Mouse (Mus musculus) T-cell, adult 2 months (primary cell): ENCODE results near the gene Dnajc9.

ENCODE experiments used
- DNase-seq: peaks from one replicate; pipeline ENCODE4 v3.0.0; 2022; ENCODE audit warnings: low spot score

The Dnajc9 gene

GRCm38 (mm10) chr14:20388441-20389129, at the start of gene Dnajc9:
TSS of gene Dnajc9 (minus strand) at chr14:20388910.
- peak; percentile 92 for DNase-seq

- no peak for DNase-seq
Observed at GRCm38 (mm10) chr14:20436976-20437375, 48.3 kb upstream of the Dnajc9 start.

- no peak for DNase-seq
Observed at GRCm38 (mm10) chr14:20432420-20432819, 43.7 kb upstream of the Dnajc9 start.

- no peak for DNase-seq
Observed at GRCm38 (mm10) chr14:20431726-20432125, 43.0 kb upstream of the Dnajc9 start.

- no peak for DNase-seq
Observed at GRCm38 (mm10) chr14:20429833-20430232, 41.1 kb upstream of the Dnajc9 start.

- no peak for DNase-seq
Observed at GRCm38 (mm10) chr14:20428593-20428992, 39.9 kb upstream of the Dnajc9 start.

- DNase-seq: no peak
Observed at GRCm38 (mm10) chr14:20423046-20423445, 34.3 kb upstream of the Dnajc9 start.

GRCm38 (mm10) chr14:20422257-20422656, 33.5 kb upstream of the Dnajc9 start:
- DNase-seq: no peak

GRCm38 (mm10) chr14:20400071-20400470, 11.4 kb upstream of the Dnajc9 start:
- no peak for DNase-seq

GRCm38 (mm10) chr14:20398864-20399263, 10.2 kb upstream of the Dnajc9 start:
- peak; percentile 32 for DNase-seq

GRCm38 (mm10) chr14:20397220-20397619, 8.5 kb upstream of the Dnajc9 start:
- DNase-seq: no peak

GRCm38 (mm10) chr14:20393205-20393913, 4.6 kb upstream of the Dnajc9 start, which contains the start of gene Mrps16:
TSS of gene Mrps16 (minus strand) at chr14:20393634.
- DNase-seq: peak; percentile 96

GRCm38 (mm10) chr14:20392326-20392725, 3.6 kb upstream of the Dnajc9 start:
- no peak for DNase-seq

GRCm38 (mm10) chr14:20389446-20390079, 853 bp upstream of the Dnajc9 start:
- no peak for DNase-seq

GRCm38 (mm10) chr14:20379753-20380430, 8.8 kb downstream of the Dnajc9 start:
- DNase-seq: peak; percentile 24

- no peak for DNase-seq
Observed at GRCm38 (mm10) chr14:20379087-20379640, 9.5 kb downstream of the Dnajc9 start.

GRCm38 (mm10) chr14:20378313-20379061, 10.2 kb downstream of the Dnajc9 start:
- DNase-seq: peak; percentile 72

GRCm38 (mm10) chr14:20377112-20377521, 11.6 kb downstream of the Dnajc9 start:
- no peak for DNase-seq

- no peak for DNase-seq
Observed at GRCm38 (mm10) chr14:20371854-20372253, 16.9 kb downstream of the Dnajc9 start.

- DNase-seq: no peak
Observed at GRCm38 (mm10) chr14:20370798-20371197, 17.9 kb downstream of the Dnajc9 start.

- DNase-seq: no peak
Observed at GRCm38 (mm10) chr14:20368271-20368670, 20.4 kb downstream of the Dnajc9 start.
